Mouse (Mus musculus) ES-E14 (cell line): ENCODE measurements around the gene Kif18b. TPM values are rescaled to one million over a fixed set of nuclear protein-coding genes. Genes with fewer than 3 reads are reported as not detected.

Source experiments
- DNase-seq: peaks from one replicate; pipeline ENCODE4 v3.0.0-alpha.2; 2013; ENCODE audit warnings: low read depth, low spot score
- H3K27ac ChIP-seq: 2 replicates; pipeline ENCODE4 v1.5.1; 2012; ENCODE audit warnings: low read depth, mild to moderate bottlenecking, low read length, moderate library complexity, mixed read lengths; ENCODE audit not compliant: poor library complexity, insufficient read depth, severe bottlenecking
- H3K36me3 ChIP-seq: 2 replicates; pipeline ENCODE4 v1.6.1; 2012; ENCODE audit warnings: mild to moderate bottlenecking, low read length, moderate library complexity, mixed read lengths; ENCODE audit not compliant: control insufficient read depth, poor library complexity, insufficient read depth, severe bottlenecking
- H3K4me1 ChIP-seq, 2 experiments: fragments of 150-350 bp in 1 of 2; sonication (generic) in 1 of 2; 2 replicates each; pipeline ENCODE4 v1.6.1; 2012; ENCODE audit warnings: low read length in 2 of 2, mild to moderate bottlenecking in 1 of 2, mixed read lengths in 1 of 2; ENCODE audit not compliant: control insufficient read depth in 2 of 2, insufficient read depth in 2 of 2, poor library complexity in 1 of 2
- H3K4me3 ChIP-seq, 2 experiments: fragments of 150-350 bp in 1 of 2; sonication (generic) in 1 of 2; 2 replicates each; pipeline ENCODE4 v1.5.1; 2012; ENCODE audit warnings: low read length in 2 of 2, low read depth in 1 of 2, mild to moderate bottlenecking in 1 of 2, mixed read lengths in 1 of 2; ENCODE audit not compliant: insufficient read depth in 1 of 2, poor library complexity in 1 of 2, severe bottlenecking in 1 of 2
- H3K9ac ChIP-seq: 2 replicates; pipeline ENCODE4 v1.6.1; 2012; ENCODE audit warnings: low read depth, mild to moderate bottlenecking, low read length, mixed read lengths; ENCODE audit not compliant: poor library complexity, insufficient read depth, severe bottlenecking
- H3K9me3 ChIP-seq: fragments of 150-350 bp; sonication (generic); 2 replicates; pipeline ENCODE4 v1.6.1; 2012; ENCODE audit warnings: low read depth, mild to moderate bottlenecking, low read length; ENCODE audit not compliant: control insufficient read depth, insufficient read depth
- CHD2 ChIP-seq: IDR thresholded peaks from 2 replicates; pipeline ENCODE4 v1.6.1; 2014; ENCODE audit warnings: mild to moderate bottlenecking, low read depth, low read length, inconsistent platforms
- HCFC1 ChIP-seq: IDR thresholded peaks from 2 replicates; pipeline ENCODE4 v1.6.1; 2012; ENCODE audit warnings: low read length, inconsistent platforms, borderline replicate concordance; ENCODE audit not compliant: insufficient read depth
- MAFK ChIP-seq: IDR thresholded peaks from 2 replicates; pipeline ENCODE4 v1.6.1; 2014; ENCODE audit warnings: mild to moderate bottlenecking, low read depth, low read length, inconsistent platforms; ENCODE audit not compliant: insufficient read depth
- ZC3H11A ChIP-seq: IDR thresholded peaks from 2 replicates; pipeline ENCODE4 v1.6.1; 2012; ENCODE audit warnings: low read depth, mild to moderate bottlenecking, inconsistent platforms, low read length, borderline replicate concordance
- ZNF384 ChIP-seq: IDR thresholded peaks from 2 replicates; pipeline ENCODE4 v1.6.1; 2012; ENCODE audit warnings: low read depth, low read length, inconsistent platforms
- in situ Hi-C, 2 experiments: fragments of 600-800 bp; cut with MboI; formaldehyde crosslinking; loops; one replicate each; pipeline ENCODE4 v1.15.1; 2025; ENCODE audit warnings: low sequenced_read_pairs in 2 of 2, inconsistent platforms in 1 of 2; ENCODE audit not compliant: unreplicated experiment in 2 of 2
- total RNA-seq: library from RNA; depleted of rRNA; stranded (reverse); fragments of 300-350 nt; gene quantifications from 2 replicates; pipeline ENCODE4 v1.2.3, GENCODE M21; 2012

Gene Kif18b
- total RNA-seq, 1 experiment, result 38.4 TPM

GRCm38 (mm10) chr11:102911376-102911775 is 13.5 kb downstream of the Kif18b start:
- no peak overlapping the region for H3K27ac ChIP-seq
- no peak overlapping the region for H3K4me3 ChIP-seq
- TF ChIP-seq MAFK (0 out of 2 replicates have a peak, but pooled peaks have one; percentile 15), HCFC1 (no peak)
- in situ Hi-C loops, result no loop called here
- no peak for DNase-seq
- no peaks in the 10 kb centered on the region for H3K9me3 ChIP-seq
- H3K9ac ChIP-seq, result no peak overlapping the region
- no peaks in the 10 kb centered on the region for H3K4me1 ChIP-seq
- peaks cover 94% of the 10 kb centered on the region for H3K36me3 ChIP-seq

GRCm38 (mm10) chr11:102903654-102904053 is 21.3 kb downstream of the Kif18b start:
- no peak for TF ChIP-seq HCFC1
- no peak for TF ChIP-seq MAFK
- H3K4me3 ChIP-seq, result no peak overlapping the region
- H3K9ac ChIP-seq, result no peak overlapping the region
- no peak overlapping the region for H3K27ac ChIP-seq
- no peak for DNase-seq
- H3K4me1 ChIP-seq, result no peaks in the 10 kb centered on the region
- in situ Hi-C loops, result no loop called here
- peaks cover 35% of the 10 kb centered on the region for H3K36me3 ChIP-seq
- H3K9me3 ChIP-seq, result no peaks in the 10 kb centered on the region

- no peaks in the 10 kb centered on the region for H3K9me3 ChIP-seq
- H3K9ac ChIP-seq, result no peak overlapping the region
- no peak for DNase-seq
- no peak for TF ChIP-seq MAFK
- no peak for TF ChIP-seq ZC3H11A
- no peak for TF ChIP-seq ZNF384
- no peak for TF ChIP-seq HCFC1
- TF ChIP-seq CHD2, result no peak
- H3K27ac ChIP-seq, result no peak overlapping the region
- in situ Hi-C loops, result no loop called here
- H3K4me3 ChIP-seq, result no peak overlapping the region
- H3K4me1 ChIP-seq, result no peaks in the 10 kb centered on the region
- peaks cover 19% of the 10 kb centered on the region for H3K36me3 ChIP-seq
These were observed 22.8 kb downstream of the Kif18b start for GRCm38 (mm10) chr11:102902107-102902506.

GRCm38 (mm10) chr11:102901199-102901598 is 23.7 kb downstream of the Kif18b start:
- peaks cover 0 to 1% of the 10 kb centered on the region in 2 experiments; a peak in 1 of 4 replicates for H3K4me1 ChIP-seq
- peaks cover 10% of the 10 kb centered on the region for H3K36me3 ChIP-seq
- H3K27ac ChIP-seq, result no peak overlapping the region
- TF ChIP-seq ZNF384 (no peak), CHD2 (0 out of 2 replicates have a peak, but pooled peaks have one; percentile 2)
- H3K9me3 ChIP-seq, result no peaks in the 10 kb centered on the region
- in situ Hi-C loops, result no loop called here
- no peak for DNase-seq
- no peak overlapping the region for H3K9ac ChIP-seq
- H3K4me3 ChIP-seq, result no peak overlapping the region

GRCm38 (mm10) chr11:102900763-102901162 is 24.2 kb downstream of the Kif18b start, which contains the start of gene Gfap:
Gene Gfap, minus strand, starts transcription at chr11:102900912.
- Histone ChIP-seq H3K9me3 (no peaks in the 10 kb centered on the region), H3K9ac (no peak within 1 kb of the TSS), H3K4me1 (peaks cover 0 to 1% of the 10 kb centered on the region in 2 experiments; a peak in 1 of 4 replicates), H3K4me3 (no peak within 1 kb of the TSS), H3K36me3 (peaks cover 6% of the 10 kb centered on the region), H3K27ac (no peak within 1 kb of the TSS)
- DNase-seq, result peak; percentile 86
- TF ChIP-seq MAFK (no peak), ZC3H11A (peak; percentile 22; the same call in 1 of the 2 replicates), ZNF384 (no peak), HCFC1 (no peak; the same call in 1 of the 2 replicates), CHD2 (peak; percentile 18; the same call in 1 of the 2 replicates)
- in situ Hi-C loops, result no loop called here
